Mouse (Mus musculus): Measurements from ENCODE around the gene Wasf2.

Gene Wasf2

DNA sequence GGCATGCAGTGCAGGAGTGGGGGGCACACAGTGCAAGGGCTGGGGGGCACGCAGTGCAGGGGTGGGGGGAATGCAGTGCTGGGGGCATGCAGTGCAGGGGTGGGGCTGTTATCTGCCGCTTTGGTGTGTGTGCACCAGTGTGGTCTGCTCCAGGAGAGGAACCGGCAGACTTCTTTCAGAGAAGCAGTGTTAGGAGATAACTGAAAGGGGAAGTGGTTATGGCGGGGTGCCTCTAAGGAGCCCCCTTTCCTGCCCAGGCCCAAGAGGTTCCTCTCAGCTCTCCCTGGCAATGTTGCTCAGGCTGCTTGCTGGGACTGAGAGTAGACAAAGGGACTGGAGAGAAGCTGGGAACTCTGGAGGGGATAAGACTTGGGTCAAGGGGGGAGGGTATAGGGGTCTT, 107.6 kb downstream of the Wasf2 start:
- DNase-seq (ENCODE audit: low spot score), result no peak

GRCm38 (mm10) chr4:133240490-133240921, 110.2 kb downstream of the Wasf2 start, which contains the start of gene Map3k6:
Gene Map3k6, plus strand, starts transcription at chr4:133240818.
- peak; percentile 90 for DNase-seq (ENCODE audit: low spot score)

DNA sequence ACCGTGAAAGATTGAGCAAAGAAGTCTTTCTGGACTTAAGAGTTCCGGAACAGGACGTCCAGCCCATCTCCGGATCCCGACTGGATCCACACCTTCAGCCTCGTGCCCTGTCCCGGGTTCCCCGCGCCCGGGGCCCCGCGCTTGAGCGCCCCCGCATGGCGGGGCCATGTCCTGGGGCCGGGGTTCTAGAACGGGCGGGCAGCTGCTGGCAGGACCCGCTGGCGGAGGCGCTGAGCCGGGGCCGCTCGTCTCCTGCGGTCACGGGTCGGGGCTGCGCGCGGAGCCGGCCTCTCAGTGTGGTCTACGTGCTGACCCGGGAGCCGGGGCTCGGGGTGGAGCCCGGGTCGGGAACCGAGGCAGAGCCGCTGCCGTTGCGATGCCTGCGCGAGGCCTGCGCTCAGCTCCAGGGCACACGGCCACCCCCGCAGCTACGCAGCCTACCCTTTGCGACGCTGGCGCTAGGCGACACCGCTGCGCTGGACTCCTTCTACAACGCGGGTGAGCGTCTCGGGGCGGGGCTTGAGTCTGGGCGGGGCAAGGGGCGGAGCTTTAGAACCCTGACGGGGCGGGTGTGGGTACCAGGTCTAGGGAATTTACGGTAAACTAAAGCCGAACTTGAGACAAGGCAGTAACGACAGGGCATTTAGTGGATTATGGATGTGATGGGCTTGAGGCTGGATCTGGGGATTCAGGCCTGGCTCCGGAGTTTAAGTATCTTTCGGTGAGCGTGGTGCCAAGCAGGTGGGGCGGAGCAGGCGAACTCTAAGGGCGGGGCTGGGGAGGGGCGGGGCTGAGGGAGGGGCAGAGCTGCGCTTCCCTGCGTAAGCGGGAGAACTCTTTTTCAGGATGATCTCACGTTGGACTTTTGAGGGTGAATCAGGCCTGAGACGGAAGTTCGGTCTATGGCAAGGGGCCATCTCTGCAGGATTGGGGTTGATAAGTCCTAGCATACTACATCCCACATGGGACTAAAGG, 110.9 kb downstream of the Wasf2 start:
- peak; percentile 94 for DNase-seq (ENCODE audit: low spot score)

DNA sequence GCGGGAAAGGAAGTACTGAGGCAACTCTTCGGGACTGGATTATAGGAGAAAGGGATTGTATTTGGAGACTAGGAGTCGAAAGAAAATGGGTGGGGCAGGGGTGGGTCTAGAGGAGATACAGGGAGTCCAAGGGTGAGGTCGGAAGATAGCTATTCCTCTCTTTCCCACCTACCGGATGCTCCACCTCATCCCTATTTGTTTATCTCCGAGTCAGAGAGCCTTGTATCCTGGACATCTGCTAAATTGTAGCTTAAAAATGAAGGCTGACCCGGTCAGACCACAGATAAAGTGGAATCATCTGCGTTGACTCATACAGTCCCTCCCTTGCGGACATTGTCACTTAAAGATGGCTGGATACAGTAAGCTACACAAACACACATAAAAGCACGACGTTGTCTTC, 111.6 kb downstream of the Wasf2 start:
- no peak for DNase-seq (ENCODE audit: low spot score)

DNA sequence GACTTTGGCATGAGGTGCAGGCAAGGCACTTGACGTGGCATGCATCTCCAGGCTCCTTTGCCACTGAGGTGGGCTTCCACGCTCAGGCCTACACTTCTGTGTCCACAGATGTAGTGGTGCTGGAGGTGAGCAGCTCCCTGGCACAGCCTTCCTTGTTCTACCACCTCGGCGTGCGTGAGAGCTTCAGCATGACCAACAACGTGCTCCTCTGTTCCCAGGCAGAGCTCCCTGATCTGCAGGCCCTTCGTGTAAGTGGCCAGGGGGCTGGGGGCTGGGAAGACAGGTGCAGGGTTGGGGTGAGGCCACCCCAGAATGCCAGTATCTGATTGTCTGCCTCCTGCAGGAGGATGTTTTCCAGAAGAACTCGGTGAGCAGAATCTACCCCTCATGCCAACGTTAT, 112.4 kb downstream of the Wasf2 start:
- no peak for DNase-seq (ENCODE audit: low spot score)

DNA sequence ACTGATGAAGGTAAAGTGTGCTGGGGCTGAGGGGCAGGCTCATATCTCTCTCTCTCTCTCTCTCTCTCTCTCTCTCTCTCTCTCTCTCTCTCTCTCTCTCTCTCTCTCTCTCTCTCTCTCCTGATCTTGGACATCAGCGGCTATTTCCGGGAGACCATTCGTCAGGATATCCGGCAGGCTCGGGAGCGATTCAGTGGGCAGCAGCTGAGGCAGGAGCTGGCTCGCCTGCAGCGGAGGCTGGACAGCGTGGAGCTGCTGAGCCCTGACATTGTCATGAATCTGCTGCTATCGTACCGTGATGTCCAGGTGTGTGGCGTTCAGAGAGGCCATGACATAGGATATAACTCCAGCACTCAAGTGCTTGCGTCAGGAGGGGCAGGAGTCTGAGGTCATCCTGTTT, 113.2 kb downstream of the Wasf2 start:
- no peak for DNase-seq (ENCODE audit: low spot score)

DNA sequence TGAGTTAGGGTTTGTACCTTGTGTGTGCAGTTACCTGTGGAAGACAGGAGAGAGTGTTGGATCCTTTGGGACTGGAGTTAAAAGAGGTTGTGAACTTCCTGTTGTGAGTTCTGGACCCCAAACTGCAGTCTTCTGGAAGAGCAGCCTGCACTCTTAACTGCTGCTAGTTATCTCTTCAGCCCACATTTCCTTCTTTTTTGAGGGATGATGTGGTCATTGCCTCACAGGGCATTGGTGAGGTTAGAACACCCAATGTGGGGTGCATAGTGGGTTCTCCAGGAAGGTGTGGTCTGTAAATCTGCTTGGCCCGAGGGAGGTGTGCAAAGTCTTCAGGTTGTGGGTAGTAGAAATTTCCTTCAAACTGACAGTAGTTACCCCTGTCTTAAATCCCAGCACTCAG, 114.0 kb downstream of the Wasf2 start:
- DNase-seq (ENCODE audit: low spot score), result no peak

GRCm38 (mm10) chr4:133247072-133247471, 116.8 kb downstream of the Wasf2 start:
- no peak for DNase-seq (ENCODE audit: low spot score)

GRCm38 (mm10) chr4:133247806-133248449, 117.6 kb downstream of the Wasf2 start:
- no peak for DNase-seq (ENCODE audit: low spot score)
